Mouse (Mus musculus): ENCODE measurements around the gene Tulp4. TPM values are rescaled to one million over a fixed set of nuclear protein-coding genes. Genes with fewer than 3 reads are reported as not detected.

Gene Tulp4
- 33.5 TPM for polyA plus RNA-seq (2014; fragmentation: Illumina TruSeq; extraction: RNeasy Lipid Tissue Mini Kit (QIAGEN cat#74804); ENCODE audit: low read depth, low replicate concordance)

GRCm38 (mm10) chr17:6106361-6107014 lies at the start of gene Tulp4:
Tulp4 (plus strand) TSS chr17:6106437.

GRCm38 (mm10) chr17:6079287-6080122 lies 26.7 kb upstream of the Tulp4 start, which contains the start of the genes Serac1 and Gtf2h5:
Serac1 (minus strand) TSS chr17:6079741.
Gtf2h5 (plus strand) TSS chr17:6079786.

GRCm38 (mm10) chr17:6256400-6257069 lies 150.3 kb downstream of the Tulp4 start, which contains the start of gene Tmem181a:
Tmem181a (plus strand) TSS chr17:6256860.

Other genes with a start within 250 kb of the Tulp4 start
- 38.6 TPM for gene Synj2, start 165.2 kb upstream of the Tulp4 start, polyA plus RNA-seq (2014; fragmentation: Illumina TruSeq; extraction: RNeasy Lipid Tissue Mini Kit (QIAGEN cat#74804); ENCODE audit: low read depth, low replicate concordance)
- 10.0 TPM for gene Serac1, start 26.7 kb upstream of the Tulp4 start, polyA plus RNA-seq (2014; fragmentation: Illumina TruSeq; extraction: RNeasy Lipid Tissue Mini Kit (QIAGEN cat#74804); ENCODE audit: low read depth, low replicate concordance)
- 54.6 TPM for gene Gtf2h5, start 26.7 kb upstream of the Tulp4 start, polyA plus RNA-seq (2014; fragmentation: Illumina TruSeq; extraction: RNeasy Lipid Tissue Mini Kit (QIAGEN cat#74804); ENCODE audit: low read depth, low replicate concordance)
- gene Tmem181a, start 150.4 kb downstream of the Tulp4 start, polyA plus RNA-seq (2014; fragmentation: Illumina TruSeq; extraction: RNeasy Lipid Tissue Mini Kit (QIAGEN cat#74804); ENCODE audit: low read depth, low replicate concordance) = 9.6 TPM
- gene Dynlt1a, start 211.1 kb downstream of the Tulp4 start, polyA plus RNA-seq (2014; fragmentation: Illumina TruSeq; extraction: RNeasy Lipid Tissue Mini Kit (QIAGEN cat#74804); ENCODE audit: low read depth, low replicate concordance) = 0.58 TPM

Data from heart, adult 10 weeks (tissue).